In genomic region chr4:44538488-44538887, GRCm38 (mm10) we compare ENCODE assay signal across 18 mouse cellular contexts.
DNase-seq lines count a peak whose midpoint lies in the region; ATAC-seq and TF ChIP-seq lines count a peak whose summit lies in the region.
"Had no signal": no experiment of that assay in that cellular context is flagged by ENCODE, and none has a peak within 500 bp of the region (broad histone marks: within the 10 kb centered on the region; RNA-seq: fewer than 3 reads in every experiment).

No protein-coding gene starts in this region.

- H3K79me2 ChIP-seq in CH12.LX (replicated peaks; ENCODE audit: control insufficient read depth, extremely low read depth, insufficient read depth, poor library complexity, severe bottlenecking): no peaks in the 10 kb centered on the region

- no peak for TF ChIP-seq EP300 in CH12.LX (IDR thresholded peaks at IDR 0.05; ENCODE audit: low read length)

- TF ChIP-seq RAD21 in CH12.LX (IDR thresholded peaks at IDR 0.05; ENCODE audit: low read depth, low read length): no peak

- H3K27me3 ChIP-seq in kidney, postnatal 0 days (ENCODE audit: insufficient read depth, low read length): no peaks in the 10 kb centered on the region
- no peaks in the 10 kb centered on the region for H3K27me3 ChIP-seq in kidney, adult 2 months (replicated peaks; ENCODE audit: control insufficient read depth, insufficient read depth, low read length)
- H3K27me3 ChIP-seq in CH12.LX (replicated peaks) (no peaks in the 10 kb centered on the region), E14TG2a.4 (ENCODE audit: insufficient read depth, low read length) (peaks cover 26% of the 10 kb centered on the region)
- 0 out of 2 replicates have a peak, but pooled peaks cover 2% of the 10 kb centered on the region for H3K27me3 ChIP-seq in hindbrain, embryonic 16.5 days (replicated peaks; ENCODE audit: control insufficient read depth, insufficient read depth, low read length)
- H3K27me3 ChIP-seq: limb, embryonic 15.5 days had no signal

- no peaks in the 10 kb centered on the region for H3K4me1 ChIP-seq in kidney, postnatal 0 days (replicated peaks; ENCODE audit: insufficient read depth, low read length)
- H3K4me1 ChIP-seq in kidney, adult 2 months (ENCODE audit: control insufficient read depth, insufficient read depth, low read length): no peaks in the 10 kb centered on the region
- H3K4me1 ChIP-seq in CH12.LX (ENCODE audit: control insufficient read depth in 1 of 2, insufficient read depth in 2 of 2): peaks cover 38 to 65% of the 10 kb centered on the region in 2 experiments
- H3K4me1 ChIP-seq in E14TG2a.4 (replicated peaks; ENCODE audit: low read depth, low read length): peaks cover 62% of the 10 kb centered on the region
- H3K4me1 ChIP-seq in hindbrain, embryonic 16.5 days (ENCODE audit: control insufficient read depth, insufficient read depth, low read depth, low read length): peaks cover 23% of the 10 kb centered on the region
- H3K4me1 ChIP-seq: limb, embryonic 15.5 days had no signal

- in situ Hi-C loops in CH12.LX (cut with MboI; ENCODE audit: low pct_ligation_motif_present, low pct_unique_long_range_greater_than_20kb, low sequenced_read_pairs): no loop called here

- TF ChIP-seq POLR2A in kidney, adult 2 months (IDR thresholded peaks at IDR 0.05; ENCODE audit: low read depth, low read length): no peak
- TF ChIP-seq POLR2A in CH12.LX (IDR thresholded peaks at IDR 0.05; ENCODE audit: low read depth, low read length): no peak

- H3K27ac ChIP-seq in kidney, postnatal 0 days: no peak overlapping the region
- no peak overlapping the region for H3K27ac ChIP-seq in kidney, adult 2 months (ENCODE audit: insufficient read depth, low read depth, low read length)
- peak overlapping the region; percentile 40; the same call in 1 of the 2 replicates for H3K27ac ChIP-seq in CH12.LX (ENCODE audit: insufficient read depth, low read depth)
- H3K27ac ChIP-seq in hindbrain, embryonic 16.5 days (ENCODE audit: low read depth, low read length): no peak overlapping the region
- H3K27ac ChIP-seq: limb, embryonic 15.5 days; midbrain, embryonic 12.5 days had no signal

- no peak for TF ChIP-seq CTCF in kidney, postnatal 0 days (IDR thresholded peaks at IDR 0.05; ENCODE audit: low read depth)
- TF ChIP-seq CTCF in kidney, adult 2 months (conservative IDR thresholded peaks at IDR 0.05; ENCODE audit: insufficient read depth, insufficient read length, low read depth, low read length): no peak
- TF ChIP-seq CTCF in CH12.LX (conservative IDR thresholded peaks at IDR 0.05 in 1 of 2, IDR thresholded peaks at IDR 0.05 in 1 of 2; ENCODE audit: low read depth in 2 of 2, low read length in 2 of 2): no peak
- TF ChIP-seq CTCF in E14TG2a.4 (conservative IDR thresholded peaks at IDR 0.05; ENCODE audit: low read length): no peak

- no peaks in the 10 kb centered on the region for H3K9me3 ChIP-seq in kidney, postnatal 0 days (replicated peaks; ENCODE audit: low read length)
- H3K9me3 ChIP-seq in CH12.LX (replicated peaks; ENCODE audit: low read length) (no peaks in the 10 kb centered on the region), E14TG2a.4 (ENCODE audit: low read length) (no peaks in the 10 kb centered on the region)
- no peaks in the 10 kb centered on the region for H3K9me3 ChIP-seq in hindbrain, embryonic 16.5 days (ENCODE audit: control insufficient read depth, low read length)
- H3K9me3 ChIP-seq: limb, embryonic 15.5 days; midbrain, embryonic 12.5 days had no signal

- WGBS in kidney, postnatal 0 days: 19% methylated on average over 5 of the region's 5 CpGs
- WGBS in kidney, adult 2 months: 27% methylated on average over 5 of the region's 5 CpGs
- 31% methylated on average over 5 of the region's 5 CpGs for WGBS in hindbrain, embryonic 16.5 days

- peak; percentile 25 for DNase-seq in kidney, postnatal 0 days (ENCODE audit: low spot score)
- DNase-seq in kidney, adult 2 months: no peak
- DNase-seq in CH12.LX (ENCODE audit: extremely low read depth): peak; percentile 13
- no peak for DNase-seq in adipocyte (ENCODE audit: low spot score)
- no peak for DNase-seq in urinary bladder, postnatal 14 days (ENCODE audit: low spot score)
- DNase-seq: cerebellum, adult 11-12 months; liver, postnatal 0 days; lung, postnatal 36 days; right cerebral cortex, postnatal 14 days; thymus, postnatal 36 days had no signal

- H3K4me3 ChIP-seq in kidney, postnatal 0 days (replicated peaks; ENCODE audit: low read depth, low read length): no peak overlapping the region
- no peak overlapping the region for H3K4me3 ChIP-seq in kidney, adult 2 months (ENCODE audit: insufficient read depth, low read depth, low read length)
- H3K4me3 ChIP-seq in CH12.LX (replicated peaks in 1 of 3; ENCODE audit: low read depth in 2 of 3, low read length in 2 of 3, poor library complexity in 1 of 3) (no peak overlapping the region), E14TG2a.4 (replicated peaks; ENCODE audit: low read length) (0 out of 2 replicates have a peak overlapping the region, but pooled peaks have one; percentile 13)
- H3K4me3 ChIP-seq in hindbrain, embryonic 16.5 days (ENCODE audit: low read length): no peak overlapping the region
- H3K4me3 ChIP-seq: limb, embryonic 15.5 days; midbrain, embryonic 12.5 days had no signal

- ATAC-seq in kidney, postnatal 0 days (replicated peaks; ENCODE audit: low FRiP score, low read depth): peak; percentile 21; the same call in 1 of the 2 replicates
- ATAC-seq in hindbrain, embryonic 16.5 days: peak; percentile 64
- ATAC-seq in erythroblast, adult 5-6 weeks (replicated peaks; ENCODE audit: low FRiP score, poor library complexity, severe bottlenecking): no peak
- ATAC-seq: CD4-positive, CD25-positive, alpha-beta regulatory T cell, adult 4 months; forebrain, embryonic 14.5 days; inflammation-experienced regulatory T-cells, adult 6 months; liver, postnatal 0 days had no signal

- dilution Hi-C loops in CH12.LX (cut with MboI; ENCODE audit: extremely low pct_ligation_motif_present, extremely low pct_unique_long_range_greater_than_20kb, low sequenced_read_pairs): no loop called here

- H3K9ac ChIP-seq in kidney, postnatal 0 days (ENCODE audit: low read depth, low read length): no peak overlapping the region
- no peak overlapping the region for H3K9ac ChIP-seq in CH12.LX (ENCODE audit: insufficient read depth, low read depth)
- no peak overlapping the region for H3K9ac ChIP-seq in hindbrain, embryonic 16.5 days (ENCODE audit: low read depth, low read length)
- H3K9ac ChIP-seq: limb, embryonic 15.5 days; liver, postnatal 0 days; midbrain, embryonic 12.5 days had no signal

- H3K36me3 ChIP-seq in kidney, postnatal 0 days (ENCODE audit: insufficient read depth, low read length): no peaks in the 10 kb centered on the region
- H3K36me3 ChIP-seq in kidney, adult 2 months (ENCODE audit: control insufficient read depth, insufficient read depth, low read length): no peaks in the 10 kb centered on the region
- H3K36me3 ChIP-seq in CH12.LX (replicated peaks in 1 of 2; ENCODE audit: control insufficient read depth in 1 of 2, insufficient read depth in 1 of 2, low read length in 1 of 2): peaks cover 38 to 97% of the 10 kb centered on the region in 2 experiments
- no peaks in the 10 kb centered on the region for H3K36me3 ChIP-seq in E14TG2a.4 (ENCODE audit: insufficient read depth, low read length)
- H3K36me3 ChIP-seq in hindbrain, embryonic 16.5 days (ENCODE audit: control insufficient read depth, insufficient read depth, low read length): no peaks in the 10 kb centered on the region
- H3K36me3 ChIP-seq: limb, embryonic 15.5 days; midbrain, embryonic 12.5 days had no signal

- H3K4me2 ChIP-seq in kidney, postnatal 0 days (ENCODE audit: low read length): no peak overlapping the region
- no peak overlapping the region for H3K4me2 ChIP-seq in CH12.LX (ENCODE audit: insufficient read depth, low read depth, poor library complexity, severe bottlenecking)
- H3K4me2 ChIP-seq in hindbrain, embryonic 16.5 days (ENCODE audit: low read length): no peak overlapping the region
- H3K4me2 ChIP-seq: limb, embryonic 15.5 days; midbrain, embryonic 12.5 days had no signal

TF ChIP-seq in CH12.LX, 34 proteins besides CTCF, POLR2A, EP300 and RAD21:
- no peak for TF ChIP-seq MYC (IDR thresholded peaks at IDR 0.05; ENCODE audit: low read depth, low read length)
- TF ChIP-seq CHD2 (IDR thresholded peaks at IDR 0.05; ENCODE audit: low read length): no peak
- TF ChIP-seq NELFE (IDR thresholded peaks at IDR 0.05; ENCODE audit: low read depth, low read length): no peak

Comparison
In these comparisons a context has a peak if more than half of its experiments do, and no peak if none do; other contexts are left out.
1. DNase-seq: peak in kidney, postnatal 0 days (single experiment) and CH12.LX (single experiment); none in kidney, adult 2 months (single experiment), adipocyte (single experiment) and urinary bladder, postnatal 14 days (single experiment).